Mouse (Mus musculus): ENCODE results near the gene Ccl28. TPM values are rescaled to one million over a fixed set of nuclear protein-coding genes. Genes with fewer than 3 reads are reported as not detected.

The Ccl28 gene
- 0.06 TPM in 1 of 2 replicates, not detected in the other for polyA plus RNA-seq (2015; fragmentation: Nextera tagmentation; extraction: Ambion mirVana)

GRCm38 (mm10) chr13:119623634-119624033 is at the start of gene Ccl28:
Gene Ccl28 (plus strand): TSS chr13:119623819.

GRCm38 (mm10) chr13:119690039-119690728 is 66.6 kb downstream of the Ccl28 start, which contains the start of gene Hmgcs1:
Gene Hmgcs1 (plus strand): TSS chr13:119690379.

Other genes starting within 250 kb of the Ccl28 start
- gene Paip1, start 195.2 kb upstream of the Ccl28 start, polyA plus RNA-seq (2015; fragmentation: Nextera tagmentation; extraction: Ambion mirVana) = 27.3 and 31.4 TPM in 2 replicates
- gene 4833420G17Rik, start 161.1 kb upstream of the Ccl28 start, polyA plus RNA-seq (2015; fragmentation: Nextera tagmentation; extraction: Ambion mirVana) = 29.8 and 36.2 TPM in 2 replicates
- gene Tmem267, start 135.8 kb upstream of the Ccl28 start, polyA plus RNA-seq (2015; fragmentation: Nextera tagmentation; extraction: Ambion mirVana) = 0.49 and 0.70 TPM in 2 replicates
- 0.19 and 0.59 TPM in 2 replicates for gene 3110070M22Rik, start 135.4 kb upstream of the Ccl28 start, polyA plus RNA-seq (2015; fragmentation: Nextera tagmentation; extraction: Ambion mirVana)
- 12.6 and 15.1 TPM in 2 replicates for gene Hmgcs1, start 66.6 kb downstream of the Ccl28 start, polyA plus RNA-seq (2015; fragmentation: Nextera tagmentation; extraction: Ambion mirVana)
- 0.29 and 0.35 TPM in 2 replicates for gene Nim1k, start 132.1 kb downstream of the Ccl28 start, polyA plus RNA-seq (2015; fragmentation: Nextera tagmentation; extraction: Ambion mirVana)
- 22.9 and 23.5 TPM in 2 replicates for gene Zfp131, start 167.1 kb downstream of the Ccl28 start, polyA plus RNA-seq (2015; fragmentation: Nextera tagmentation; extraction: Ambion mirVana)
- gene AF067063, start 206.4 kb downstream of the Ccl28 start, polyA plus RNA-seq (2015; fragmentation: Nextera tagmentation; extraction: Ambion mirVana) = not detected in 2 replicates
- not detected in 2 replicates for gene D13Ertd608e, start 212.2 kb downstream of the Ccl28 start, polyA plus RNA-seq (2015; fragmentation: Nextera tagmentation; extraction: Ambion mirVana)

Measured in spleen, postnatal 0 days (tissue).